Mouse (Mus musculus) CD4-positive, CD25-positive, alpha-beta regulatory T cell (primary cell): ENCODE data around the gene Slc18a2. TPM values are rescaled to one million over a fixed set of nuclear protein-coding genes. Genes with fewer than 3 reads are reported as not detected.

Experiments
- polyA plus RNA-seq: library from polyadenylated mRNA; unstranded; fragments of 100-300 nt; shearing (Covaris generic); gene quantifications from one replicate; pipeline ENCODE4 v1.2.1, GENCODE M21; 2017

Gene Slc18a2
- 5.4 TPM for polyA plus RNA-seq

GRCm38 (mm10) chr19:59260718-59261442, at the start of gene Slc18a2:
TSS of gene Slc18a2 (plus strand) at chr19:59260896.

GRCm38 (mm10) chr19:59218991-59219390, 41.7 kb upstream of the Slc18a2 start, which contains the start of gene Kcnk18:
TSS of gene Kcnk18 (plus strand) at chr19:59219214.

GRCm38 (mm10) chr19:59321990-59322389, 61.3 kb downstream of the Slc18a2 start, which contains the start of gene Rps12-ps3:
TSS of gene Rps12-ps3 (plus strand) at chr19:59322290.

Other genes starting within 250 kb of the Slc18a2 start
- gene Shtn1, start 184.8 kb upstream of the Slc18a2 start, polyA plus RNA-seq, result 0.71 TPM
- gene Vax1, start 90.8 kb upstream of the Slc18a2 start, polyA plus RNA-seq, result not detected
- not detected for gene Kcnk18, start 41.7 kb upstream of the Slc18a2 start, polyA plus RNA-seq
- 65.0 TPM for gene Rps12-ps3, start 61.4 kb downstream of the Slc18a2 start, polyA plus RNA-seq
- gene Pdzd8, start 84.9 kb downstream of the Slc18a2 start, polyA plus RNA-seq, result 28.1 TPM
- not detected for gene Emx2, start 197.5 kb downstream of the Slc18a2 start, polyA plus RNA-seq